Mouse (Mus musculus) common myeloid progenitor, adult 5-6 weeks (primary cell): ENCODE results near the gene Zfp108. TPM values are rescaled to one million over a fixed set of nuclear protein-coding genes. Genes with fewer than 3 reads are reported as not detected.

Source experiments
- ATAC-seq: replicated peaks from 2 replicates; pipeline ENCODE4 v1.8.0; 2016; ENCODE audit warnings: low read depth, mild to moderate bottlenecking, moderate TSS enrichment, inconsistent platforms; ENCODE audit not compliant: poor library complexity, severe bottlenecking
- total RNA-seq: library from RNA; stranded (forward); fragments of 200-1000, 187-1606 nt; gene quantifications from 2 replicates; pipeline ENCODE4 v1.2.3, GENCODE M21; 2017

Gene Zfp108
- total RNA-seq, 1 experiment from 2014 or later, result 3.8 TPM

- no peak for ATAC-seq
Measured at GRCm38 (mm10) chr7:24280031-24280857, 25.6 kb downstream of the Zfp108 start.

- no peak for ATAC-seq
Measured at GRCm38 (mm10) chr7:24280858-24281145, 26.2 kb downstream of the Zfp108 start.

- no peak for ATAC-seq
Measured at GRCm38 (mm10) chr7:24286090-24286489, 31.5 kb downstream of the Zfp108 start.

GRCm38 (mm10) chr7:24286916-24287315 lies 32.3 kb downstream of the Zfp108 start:
- no peak for ATAC-seq

GRCm38 (mm10) chr7:24287670-24288069 lies 33.1 kb downstream of the Zfp108 start:
- ATAC-seq, result no peak

- ATAC-seq, result no peak
Measured at GRCm38 (mm10) chr7:24288512-24288911, 33.9 kb downstream of the Zfp108 start.

- ATAC-seq, result no peak
Measured at GRCm38 (mm10) chr7:24290106-24290693, 35.6 kb downstream of the Zfp108 start.

GRCm38 (mm10) chr7:24291387-24292090 lies 36.9 kb downstream of the Zfp108 start:
- ATAC-seq, result no peak

- ATAC-seq, result no peak
Measured at GRCm38 (mm10) chr7:24293061-24293851, 38.7 kb downstream of the Zfp108 start.

- no peak for ATAC-seq
Measured at GRCm38 (mm10) chr7:24294763-24295162, 40.2 kb downstream of the Zfp108 start.

GRCm38 (mm10) chr7:24295376-24295775 lies 40.8 kb downstream of the Zfp108 start:
- no peak for ATAC-seq

- no peak for ATAC-seq
Measured at GRCm38 (mm10) chr7:24296386-24296785, 41.8 kb downstream of the Zfp108 start.

GRCm38 (mm10) chr7:24297361-24298095 lies 42.9 kb downstream of the Zfp108 start:
- no peak for ATAC-seq

GRCm38 (mm10) chr7:24298635-24298972 lies 44.0 kb downstream of the Zfp108 start:
- no peak for ATAC-seq

GRCm38 (mm10) chr7:24298973-24299708 lies 44.5 kb downstream of the Zfp108 start:
- peak; percentile 94 for ATAC-seq

GRCm38 (mm10) chr7:24299823-24300481 lies 45.4 kb downstream of the Zfp108 start:
- ATAC-seq, result 0 out of 2 replicates have a peak, but pooled peaks have one; percentile 24

GRCm38 (mm10) chr7:24300771-24301282 lies 46.2 kb downstream of the Zfp108 start, which contains the start of gene Zfp61:
Gene Zfp61, minus strand, starts transcription at chr7:24301232.
- ATAC-seq, result peak; percentile 69
